Mouse (Mus musculus) myocyte (in vitro differentiated cells): ENCODE measurements at regions not wholly inside any gene's neighbourhood (a gene's known extent, or its start where the extent isn't known, plus 50 kb on each side); places are given as distances from the start of the nearest gene placed in this dataset.

Experiments
- CEBPB ChIP-seq: IDR thresholded peaks from 2 replicates; pipeline ENCODE4 v1.6.1; 2011; ENCODE audit warnings: mild to moderate bottlenecking, moderate library complexity; ENCODE audit not compliant: poor library complexity, insufficient read depth, severe bottlenecking
- E2F4 ChIP-seq: IDR thresholded peaks from one replicate; pipeline ENCODE4 v1.6.1; 2011; ENCODE audit warnings: mild to moderate bottlenecking, control low read depth, moderate library complexity; ENCODE audit not compliant: insufficient read depth
- MAX ChIP-seq: IDR thresholded peaks from one replicate; pipeline ENCODE4 v1.6.1; 2011; ENCODE audit warnings: low read depth, mild to moderate bottlenecking, control low read depth
- MYOG ChIP-seq, 3 experiments: IDR thresholded peaks; one replicate each; pipeline ENCODE4 v1.6.1; 2011; ENCODE audit warnings: control low read depth in 2 of 3, low read depth in 2 of 3, mild to moderate bottlenecking in 2 of 3; ENCODE audit not compliant: insufficient read length in 2 of 3, control insufficient read depth in 1 of 3, insufficient read depth in 1 of 3
- POLR2A ChIP-seq: IDR thresholded peaks from one replicate; pipeline ENCODE4 v1.6.1; 2011; ENCODE audit warnings: low read depth, mild to moderate bottlenecking, control low read depth, moderate library complexity; ENCODE audit not compliant: insufficient read length
- POLR2AphosphoS2 ChIP-seq: IDR thresholded peaks from one replicate; pipeline ENCODE4 v1.6.1; 2011; ENCODE audit warnings: low read depth, control low read depth; ENCODE audit not compliant: insufficient read length
- REST ChIP-seq: IDR thresholded peaks from one replicate; pipeline ENCODE4 v1.6.1; 2011; ENCODE audit warnings: mild to moderate bottlenecking, control low read depth, moderate library complexity; ENCODE audit not compliant: insufficient read depth, insufficient read length
- TCF12 ChIP-seq: IDR thresholded peaks from one replicate; pipeline ENCODE4 v1.6.1; 2011; ENCODE audit warnings: mild to moderate bottlenecking, control low read depth; ENCODE audit not compliant: poor library complexity, insufficient read depth, severe bottlenecking
- TCF3 ChIP-seq: IDR thresholded peaks from one replicate; pipeline ENCODE4 v1.6.1; 2011; ENCODE audit warnings: low read depth, control low read depth; ENCODE audit not compliant: insufficient read length
- USF1 ChIP-seq: IDR thresholded peaks from one replicate; pipeline ENCODE4 v1.6.1; 2011; ENCODE audit warnings: low read depth, mild to moderate bottlenecking, control low read depth, moderate library complexity

DNA sequence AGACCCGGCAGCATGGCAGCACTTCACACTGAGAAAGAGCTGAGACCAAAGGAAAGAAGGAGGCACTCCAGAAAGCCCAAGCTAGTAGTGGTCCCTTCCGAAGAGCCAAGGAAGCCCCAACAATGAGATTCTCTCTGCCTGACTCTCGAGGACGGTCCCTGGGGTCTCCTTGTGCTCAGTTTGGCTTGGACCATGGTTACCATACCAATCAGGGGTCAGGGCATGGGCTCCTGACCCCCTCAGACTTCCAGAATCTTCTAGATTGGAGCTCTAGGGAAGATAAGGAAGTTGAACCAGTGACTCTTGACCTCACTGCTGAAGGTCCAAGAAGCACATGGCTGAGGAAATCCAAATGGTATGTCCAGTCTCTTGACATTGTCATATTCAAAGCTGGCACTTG is 53.0 kb upstream of the Cplx2 start:
- no peak for TF ChIP-seq POLR2A
- TF ChIP-seq MAX: no peak
- TF ChIP-seq POLR2AphosphoS2: no peak
- no peak for TF ChIP-seq TCF12
- TF ChIP-seq MYOG (IDR thresholded peaks at IDR 0.05; ENCODE audit: control insufficient read depth in 1 of 3, insufficient read depth in 1 of 3, insufficient read length in 2 of 3, low read depth in 2 of 3): no peak
- no peak for TF ChIP-seq USF1
- no peak for TF ChIP-seq CEBPB
- no peak for TF ChIP-seq TCF3
- no peak for TF ChIP-seq E2F4
- no peak for TF ChIP-seq REST
